Mouse (Mus musculus) embryonic fibroblast, embryonic 13.5 days (primary cell): ENCODE results near the gene Tbc1d1.

Source experiments
- CTCF ChIP-seq: IDR thresholded peaks from 2 replicates; pipeline ENCODE4 v1.5.1; 2011; ENCODE audit warnings: mild to moderate bottlenecking, control low read depth, low read length, moderate library complexity, borderline replicate concordance; ENCODE audit not compliant: insufficient read depth
- POLR2A ChIP-seq: IDR thresholded peaks from 2 replicates; pipeline ENCODE4 v1.6.1; 2011; ENCODE audit warnings: low read depth, mild to moderate bottlenecking, control low read depth, low read length, moderate library complexity

DNA sequence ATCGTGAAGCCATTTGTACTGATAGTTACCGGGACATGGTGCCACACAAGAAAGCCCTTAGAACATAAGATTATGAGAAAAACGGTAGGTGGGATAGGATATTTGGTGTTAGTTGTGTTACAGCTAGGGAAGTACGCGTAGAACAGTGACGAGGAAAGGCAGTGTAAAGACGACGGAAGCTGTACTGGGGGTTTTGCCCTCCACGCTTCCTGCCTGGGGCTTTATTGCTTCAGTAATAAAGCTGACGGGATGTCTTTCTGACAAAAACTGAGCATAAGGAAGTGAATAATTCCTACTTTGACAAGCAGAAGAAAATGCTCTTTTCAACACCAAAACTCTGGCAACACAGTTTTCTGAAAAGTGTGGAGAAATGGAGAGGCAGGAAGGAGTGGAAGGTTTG lies 186.0 kb downstream of the Tbc1d1 start:
- TF ChIP-seq POLR2A (no peak), CTCF (no peak)
